Mouse (Mus musculus) gastrocnemius, postnatal 4 days (tissue): Measurements from ENCODE around the gene Aup1. TPM values are rescaled to one million over a fixed set of nuclear protein-coding genes. Genes with fewer than 3 reads are reported as not detected.

ENCODE experiments used
- DNase-seq, 2 experiments: peaks; one replicate each; pipeline ENCODE4 v3.0.0; 2021 to 2022; ENCODE audit warnings: low spot score in 2 of 2, mixed read lengths in 2 of 2
- total RNA-seq, 2 experiments: library from RNA; stranded (reverse); gene quantifications; 2 replicates each; pipeline ENCODE4 v1.2.3; 2021

Aup1 gene
- total RNA-seq, 2 experiments from 2014 or later, result 75.5 to 86.3 TPM

DNA sequence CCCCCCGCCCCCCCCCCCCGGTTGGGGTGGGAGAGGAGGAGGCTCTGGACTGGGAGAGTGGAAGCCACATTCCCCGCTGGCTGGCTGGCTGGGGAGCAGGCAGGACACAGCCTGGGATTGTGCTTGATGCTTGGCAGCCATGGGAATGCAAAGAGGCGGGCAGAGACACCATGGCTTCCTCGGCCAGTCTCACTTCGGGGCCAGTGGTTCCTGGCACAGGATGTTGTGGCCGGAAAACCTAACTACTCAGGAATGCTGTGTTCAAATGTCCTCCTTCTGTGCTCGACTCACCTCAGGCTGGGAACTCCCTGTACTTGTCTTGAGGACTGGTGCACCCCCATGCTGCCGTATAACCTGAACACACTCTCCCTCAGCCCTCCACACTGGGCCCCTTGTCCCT lies 26.6 kb upstream of the Aup1 start:
- DNase-seq, result no peak

DNA sequence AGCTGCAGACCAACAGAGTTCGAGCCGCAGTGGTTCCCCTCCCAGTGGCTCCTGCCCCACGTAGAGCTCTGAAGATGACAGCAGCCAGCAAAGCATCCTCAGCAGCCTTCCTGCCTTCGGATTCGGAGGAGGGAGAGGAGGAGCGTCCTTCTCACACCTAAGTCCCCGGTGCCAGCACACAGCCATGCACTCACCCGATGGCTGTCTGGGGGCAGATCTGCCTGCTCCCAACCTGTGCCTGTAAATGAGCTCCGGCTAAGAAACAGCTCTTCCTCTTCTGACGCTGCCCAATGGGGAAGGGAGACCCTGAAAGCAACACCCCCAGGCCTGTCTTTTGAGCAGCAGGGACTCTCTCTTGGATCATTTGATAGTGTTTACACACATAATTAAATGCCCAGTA lies 24.5 kb upstream of the Aup1 start:
- no peak for DNase-seq

DNA sequence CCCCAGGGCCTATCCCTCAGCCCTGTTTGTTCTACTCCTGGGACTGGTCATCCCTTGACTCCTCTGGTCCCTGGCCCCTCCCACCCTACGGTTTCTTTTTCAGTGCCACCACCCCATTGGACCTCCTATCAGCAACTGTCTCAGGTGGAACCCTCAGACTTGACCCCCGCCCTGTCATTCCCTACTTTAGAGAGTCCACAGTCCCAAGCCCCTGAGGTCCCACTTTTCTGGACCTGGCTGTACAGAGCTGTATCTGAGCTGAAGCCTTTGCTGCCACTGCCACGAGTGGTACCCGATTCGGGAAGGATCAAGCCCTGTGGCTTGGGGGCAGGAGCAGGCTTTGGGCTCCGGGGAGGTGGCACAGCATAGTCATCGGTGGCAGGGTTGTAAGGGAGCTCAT lies 23.2 kb upstream of the Aup1 start:
- no peak for DNase-seq

DNA sequence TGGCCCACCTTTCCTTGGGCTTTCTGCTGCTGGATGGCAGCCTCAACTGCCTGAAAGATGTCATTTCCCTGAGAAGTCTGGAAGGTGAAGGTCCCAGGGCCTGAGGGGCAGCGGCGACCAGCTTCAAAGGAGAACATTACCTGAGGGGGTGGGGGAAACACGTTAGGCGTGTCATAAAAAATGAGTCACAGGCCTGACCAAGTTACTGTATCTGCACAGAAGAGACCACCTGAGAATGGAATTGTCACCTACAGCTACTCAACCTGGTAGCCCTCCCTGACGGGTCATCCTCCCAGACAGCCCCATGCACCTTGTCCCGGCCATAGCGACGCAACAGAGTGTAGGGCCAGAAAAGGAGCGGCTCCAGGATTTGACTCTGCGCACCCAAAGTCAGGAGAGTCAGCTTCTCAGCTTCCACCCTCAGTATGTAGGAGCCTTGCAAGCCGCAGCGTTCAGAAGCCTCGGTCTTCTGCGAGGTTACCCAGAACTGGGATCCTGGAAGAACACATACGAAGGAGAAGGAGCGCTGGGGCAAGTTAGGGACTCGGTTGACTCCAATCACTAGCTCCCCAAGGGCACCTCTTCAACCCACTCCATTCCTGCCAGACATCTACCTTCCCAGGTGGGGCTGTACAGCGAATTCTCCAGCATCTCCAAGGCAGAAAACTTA lies 22.3 kb upstream of the Aup1 start:
- no peak for DNase-seq

DNA sequence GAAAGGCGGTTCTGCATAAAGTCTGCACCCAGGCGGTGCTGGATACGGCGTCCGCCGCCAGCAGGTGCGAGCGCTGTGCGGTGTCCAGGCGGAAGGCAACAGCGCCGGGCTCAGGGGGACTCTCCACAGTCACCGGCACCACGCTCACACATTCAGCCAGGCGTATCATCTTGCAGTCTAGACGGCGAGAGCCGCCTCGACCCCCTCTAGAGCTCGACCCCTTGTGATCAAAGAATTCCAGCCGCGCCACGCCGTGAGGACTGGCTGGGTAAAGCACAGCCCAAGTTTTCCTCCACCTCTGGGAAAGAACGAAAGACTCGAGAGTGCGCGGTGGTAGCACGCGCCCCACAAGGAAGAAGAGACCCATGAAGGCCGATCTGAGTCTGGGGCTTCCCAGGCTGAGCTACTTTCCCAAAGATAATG lies 21.5 kb upstream of the Aup1 start:
- DNase-seq, result peak in 1 of 2 experiments; percentile 51

DNA sequence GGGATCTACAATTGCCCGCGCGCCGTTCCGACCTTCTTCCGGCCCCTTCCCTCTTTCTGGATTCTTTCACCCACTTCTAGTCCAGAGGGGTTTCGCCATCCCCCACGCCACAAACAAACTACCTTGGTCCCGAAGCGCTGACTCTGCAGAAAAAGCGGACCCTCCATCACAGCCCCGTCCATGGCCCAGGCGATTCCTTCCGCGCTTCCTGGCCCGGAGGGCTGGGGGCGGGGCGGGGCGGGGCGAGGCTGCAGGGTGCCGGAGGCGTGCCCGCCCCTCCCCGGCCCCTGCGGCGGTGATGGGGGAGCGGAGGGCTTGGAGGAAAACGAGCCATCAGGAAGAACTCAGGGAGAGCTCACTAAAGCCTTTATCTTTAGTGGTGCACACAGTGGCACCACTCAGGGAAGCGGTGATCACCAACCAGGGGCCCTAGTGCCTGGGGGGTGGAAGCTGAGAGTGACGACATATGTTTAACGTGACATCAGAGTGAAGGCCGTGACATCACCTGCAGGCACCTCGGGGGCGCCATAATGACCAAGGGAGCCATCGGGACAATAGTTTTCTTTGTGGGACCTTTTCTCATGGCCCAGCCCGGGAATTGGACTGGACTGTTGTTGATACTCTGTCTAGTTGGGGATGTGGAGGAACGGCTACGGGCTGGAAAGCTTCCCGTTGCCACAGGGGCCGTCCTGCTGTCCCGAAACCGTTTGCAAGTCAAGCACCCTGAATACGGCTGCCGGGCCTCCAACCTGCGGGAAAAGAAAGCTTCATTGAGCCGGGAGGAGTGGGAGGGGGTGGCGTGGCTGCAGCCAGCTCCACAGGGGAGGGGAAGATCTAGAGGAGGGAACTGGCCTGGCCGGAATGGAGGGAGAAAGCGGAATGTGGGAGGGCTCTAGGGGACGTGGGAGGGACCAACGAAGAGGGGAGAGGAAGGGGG lies 20.8 kb upstream of the Aup1 start, which contains the start of the genes Dok1 and Loxl3:
Dok1 (minus strand) TSS at position 223 of the 937 bp plus-strand sequence.
Loxl3 (plus strand) TSS at position 925 of the 937 bp plus-strand sequence.
- DNase-seq, result peak; percentile 63 to 80

DNA sequence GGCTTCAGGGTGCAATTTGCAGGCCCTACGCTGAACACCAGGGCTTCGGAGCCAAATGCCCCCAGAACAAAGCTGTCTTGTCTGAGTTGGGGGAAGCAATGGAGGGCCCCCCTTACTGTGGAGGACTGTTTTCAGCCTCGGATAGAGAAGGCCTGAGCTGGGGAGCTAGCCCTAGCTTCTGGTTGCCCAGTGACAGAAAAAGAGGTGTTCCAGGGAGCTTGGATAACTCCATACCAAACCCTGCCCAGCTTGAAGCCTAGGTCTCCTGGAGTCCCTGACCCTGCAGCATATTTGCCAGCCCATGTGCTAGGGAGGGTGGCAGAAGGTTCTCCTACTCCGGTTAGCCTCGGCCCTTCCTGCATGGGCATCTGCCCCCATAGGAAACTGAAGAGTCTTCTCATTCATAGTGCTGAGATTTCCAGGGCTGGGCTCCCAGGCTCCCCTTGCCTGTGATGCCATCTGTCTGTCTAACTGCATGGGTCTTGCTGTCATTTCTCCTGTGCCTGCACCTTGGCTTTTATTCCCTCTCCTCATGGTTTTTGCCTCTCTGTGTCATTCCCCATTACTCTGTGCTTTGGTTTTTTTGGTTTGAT lies 19.8 kb upstream of the Aup1 start:
- DNase-seq, result no peak

DNA sequence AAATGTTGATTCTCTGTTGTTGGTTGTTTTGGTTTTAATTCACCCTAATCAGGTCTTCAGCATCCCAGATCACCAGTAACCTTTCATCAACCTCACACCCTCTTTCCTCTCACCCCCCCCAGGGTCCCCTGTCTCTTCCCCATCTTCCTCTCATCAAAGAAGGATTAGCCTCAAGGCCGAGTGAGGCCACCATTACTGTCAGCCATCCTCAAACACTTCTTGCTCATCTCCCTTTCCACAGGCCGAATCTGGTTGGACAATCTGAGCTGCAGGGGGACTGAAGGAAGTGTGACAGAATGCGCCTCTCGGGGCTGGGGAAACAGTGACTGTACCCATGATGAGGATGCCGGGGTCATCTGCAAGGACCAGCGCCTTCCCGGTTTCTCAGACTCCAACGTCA lies 17.1 kb upstream of the Aup1 start:
- DNase-seq, result no peak

DNA sequence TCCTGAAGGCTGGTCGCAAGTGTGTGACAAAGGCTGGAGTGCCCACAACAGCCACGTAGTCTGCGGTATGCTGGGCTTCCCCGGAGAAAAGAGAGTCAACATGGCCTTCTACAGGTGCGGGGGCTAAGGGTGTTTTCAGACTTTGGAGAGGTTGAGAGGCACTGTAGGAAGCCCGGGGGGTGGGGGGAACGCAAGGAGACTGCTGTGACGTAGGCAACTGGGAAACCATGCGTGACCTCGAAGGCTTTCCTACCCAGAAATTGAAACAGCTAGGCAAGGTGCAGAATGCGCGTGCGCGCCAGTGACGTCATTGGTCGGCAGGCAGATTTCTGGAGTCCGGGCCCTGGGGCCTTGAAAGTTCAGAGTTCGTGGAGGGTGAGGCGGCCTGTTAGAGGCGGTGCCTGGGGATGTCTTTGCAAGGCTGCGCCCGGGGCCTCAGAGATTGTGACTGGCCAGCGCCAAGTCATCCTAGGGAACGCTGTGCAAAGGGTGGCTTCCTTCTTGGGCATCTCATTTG lies 15.8 kb upstream of the Aup1 start:
- peak; percentile 72 to 86 for DNase-seq

DNA sequence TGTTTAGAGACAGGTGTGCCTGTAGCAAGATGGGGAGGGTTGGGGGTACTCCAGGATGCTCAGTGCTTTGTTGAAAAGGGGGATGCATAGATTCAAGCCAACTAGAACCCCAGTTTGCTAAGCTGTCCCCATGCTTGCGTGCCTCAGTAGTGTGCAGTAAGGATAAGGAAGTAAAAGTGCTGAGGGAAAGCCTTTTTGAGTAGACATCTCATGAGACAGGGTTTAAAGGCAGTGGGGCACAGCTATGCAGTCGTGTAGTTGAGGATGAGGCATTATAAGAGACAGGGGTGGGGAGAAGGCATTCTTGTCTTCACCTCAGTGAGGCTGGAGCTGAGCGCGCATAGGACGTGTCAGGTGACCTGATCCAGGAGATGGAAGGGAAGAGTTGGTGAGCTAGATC lies 13.7 kb upstream of the Aup1 start:
- no peak for DNase-seq

DNA sequence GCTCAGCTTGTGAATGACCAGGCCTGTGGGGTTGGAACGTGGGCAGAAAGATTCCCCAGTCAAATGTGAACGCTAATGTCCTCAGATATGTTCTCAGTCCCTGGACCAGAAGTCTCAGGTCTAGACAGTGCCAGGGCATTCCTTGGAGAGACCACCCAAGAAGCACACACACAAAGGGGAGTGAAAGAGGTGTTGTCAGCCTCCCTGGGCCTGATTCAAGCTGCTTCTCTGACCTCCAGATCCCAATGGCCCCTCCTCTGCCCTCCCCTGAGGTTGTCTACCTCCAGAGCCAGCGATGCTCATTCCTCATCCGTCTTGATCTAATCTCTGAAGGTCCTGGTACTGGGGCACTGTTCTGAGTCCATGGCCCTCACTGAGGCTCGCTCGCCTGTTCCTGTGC lies 10.8 kb upstream of the Aup1 start:
- DNase-seq, result no peak

DNA sequence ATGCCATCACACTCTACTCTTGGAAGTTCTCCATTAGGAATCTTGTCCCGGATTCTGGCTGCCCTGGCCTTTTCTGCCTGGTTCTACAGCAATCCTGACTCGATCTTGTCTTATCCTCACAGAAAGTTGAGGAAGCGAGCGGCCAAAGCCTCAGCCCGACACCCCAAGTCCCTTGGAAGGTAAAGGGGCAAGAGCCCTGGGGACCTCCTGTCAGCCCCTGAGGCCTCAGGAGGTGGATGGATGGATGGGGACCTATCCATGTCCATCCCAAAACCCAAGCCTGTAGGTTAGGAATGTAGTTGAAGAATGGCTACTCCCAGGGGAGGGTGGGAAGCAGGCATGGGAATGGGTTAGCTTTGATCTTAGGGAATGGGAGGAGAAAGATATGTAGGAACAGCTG lies 10.3 kb upstream of the Aup1 start:
- no peak for DNase-seq

DNA sequence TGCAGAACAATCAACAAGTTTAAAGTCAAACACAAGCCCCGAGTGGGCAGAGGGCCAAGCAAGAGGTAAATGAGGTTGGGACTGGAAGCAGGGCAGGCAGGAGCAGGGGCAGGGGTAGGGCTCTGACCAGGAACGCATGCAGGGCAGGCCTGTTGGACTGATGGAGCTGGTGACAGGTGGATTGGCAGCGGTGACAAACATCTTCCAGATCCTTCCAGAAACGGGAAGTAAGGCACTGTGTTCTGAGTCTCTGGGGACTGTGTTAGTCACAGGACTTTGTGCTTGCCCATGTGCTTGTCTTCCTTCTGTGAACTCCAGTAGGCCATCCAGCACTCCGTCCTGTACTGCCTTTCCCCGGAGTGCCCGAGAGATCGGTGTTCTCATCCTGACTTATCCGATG lies 9.6 kb upstream of the Aup1 start:
- DNase-seq, result no peak

DNA sequence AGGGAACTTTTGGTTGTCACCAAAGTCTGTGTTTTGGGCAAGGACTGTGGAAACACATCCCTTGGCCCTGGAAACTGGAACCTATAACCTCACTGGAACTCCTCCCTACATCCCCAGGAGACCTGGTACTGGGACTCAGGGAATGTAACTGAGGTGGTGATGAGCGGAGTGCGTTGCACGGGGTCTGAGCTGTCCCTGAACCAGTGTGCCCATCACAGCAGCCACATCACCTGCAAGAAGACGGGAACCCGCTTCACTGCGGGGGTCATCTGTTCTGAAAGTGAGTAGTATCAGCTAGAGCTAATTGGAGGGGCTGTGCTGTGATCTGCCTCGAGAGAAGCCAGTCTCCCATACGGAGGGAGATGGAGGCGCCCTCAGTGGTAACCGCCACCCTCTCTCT lies 5.0 kb upstream of the Aup1 start:
- no peak for DNase-seq

DNA sequence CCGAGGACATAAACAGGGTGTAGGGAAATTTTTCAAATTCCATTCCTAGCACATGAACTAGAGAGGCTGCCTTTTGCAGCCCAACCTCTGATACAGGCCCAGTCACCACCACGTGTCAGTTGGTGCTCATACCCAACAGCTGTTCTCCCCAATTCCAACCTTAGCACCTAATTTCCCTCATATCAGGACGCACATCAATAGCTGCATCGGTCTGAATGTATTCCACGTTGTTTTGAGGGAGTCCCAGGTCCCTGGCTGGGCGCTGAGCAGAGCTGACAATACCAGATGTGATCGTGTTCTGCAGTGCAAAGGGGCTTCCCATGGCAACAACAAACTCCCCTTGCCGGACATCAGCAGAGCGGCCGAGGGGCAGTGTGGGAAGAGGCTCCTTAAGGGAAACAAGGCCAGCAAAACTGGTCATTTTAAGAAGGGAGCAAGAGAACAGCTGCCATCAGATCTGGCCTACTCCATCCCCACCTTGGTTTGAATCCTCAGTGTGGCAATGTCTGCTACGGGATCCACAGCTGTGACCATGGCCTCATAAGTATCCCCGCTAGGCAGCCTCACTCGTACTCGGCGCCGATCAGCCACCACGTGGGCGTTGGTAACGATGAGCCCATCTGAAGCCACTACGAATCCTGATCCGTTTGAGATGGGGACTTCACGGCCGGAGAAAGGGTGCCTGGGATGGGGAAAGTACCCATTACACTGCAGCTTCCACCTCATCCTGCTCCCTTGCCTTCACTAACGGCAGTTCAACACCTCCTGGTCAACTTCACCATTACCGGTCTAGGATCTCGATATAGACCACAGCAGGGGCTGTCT lies 973 bp upstream of the Aup1 start:
- no peak for DNase-seq

DNA sequence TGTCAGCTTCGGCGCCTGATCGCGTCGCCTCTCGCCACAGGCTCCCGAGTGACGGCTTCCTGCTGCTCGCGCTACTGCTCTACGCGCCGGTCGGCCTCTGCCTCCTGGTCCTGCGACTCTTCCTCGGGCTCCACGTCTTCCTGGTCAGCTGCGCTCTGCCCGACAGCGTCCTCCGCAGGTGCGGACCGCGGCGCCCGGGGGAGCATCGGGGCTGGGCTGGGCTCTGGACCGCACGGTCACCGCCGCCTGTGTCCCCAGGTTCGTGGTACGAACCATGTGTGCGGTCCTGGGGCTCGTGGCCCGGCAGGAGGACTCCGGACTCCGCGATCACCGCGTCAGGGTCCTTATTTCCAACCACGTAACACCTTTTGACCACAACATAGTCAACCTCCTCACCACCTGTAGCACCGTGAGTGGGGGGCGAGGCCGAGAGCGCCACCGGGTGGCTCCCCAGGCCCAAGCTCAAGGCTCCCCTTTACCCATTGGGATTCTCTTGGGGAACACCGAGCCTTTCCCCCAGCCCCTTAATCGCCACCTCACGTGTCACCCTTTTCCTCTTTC lies 630 bp downstream of the Aup1 start, which contains the start of gene Htra2:
Htra2 (minus strand) TSS at position 403 of the 561 bp plus-strand sequence.
- no peak for DNase-seq

DNA sequence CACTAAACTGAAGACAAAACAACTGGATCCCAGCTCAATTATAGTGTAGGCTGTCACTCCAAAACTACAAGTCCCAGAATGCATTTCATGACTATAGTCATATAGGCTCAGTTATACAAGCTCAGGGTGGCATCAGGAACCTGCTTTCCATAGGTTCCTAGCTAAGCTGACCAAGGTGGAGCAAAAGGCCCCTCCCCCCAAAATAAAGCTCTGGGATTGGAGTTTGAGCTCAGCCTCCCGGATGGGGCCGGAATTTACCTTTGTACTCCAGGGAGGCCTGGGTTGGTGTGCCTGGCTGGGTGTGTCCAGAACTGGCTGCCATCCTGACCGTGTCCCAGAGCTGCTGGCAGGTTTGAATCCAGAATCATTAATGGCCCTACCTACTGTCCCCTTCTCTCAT lies 3.5 kb downstream of the Aup1 start, which contains the start of gene Dqx1:
Dqx1 (plus strand) TSS at position 55 of the 400 bp plus-strand sequence.
- DNase-seq, result no peak

DNA sequence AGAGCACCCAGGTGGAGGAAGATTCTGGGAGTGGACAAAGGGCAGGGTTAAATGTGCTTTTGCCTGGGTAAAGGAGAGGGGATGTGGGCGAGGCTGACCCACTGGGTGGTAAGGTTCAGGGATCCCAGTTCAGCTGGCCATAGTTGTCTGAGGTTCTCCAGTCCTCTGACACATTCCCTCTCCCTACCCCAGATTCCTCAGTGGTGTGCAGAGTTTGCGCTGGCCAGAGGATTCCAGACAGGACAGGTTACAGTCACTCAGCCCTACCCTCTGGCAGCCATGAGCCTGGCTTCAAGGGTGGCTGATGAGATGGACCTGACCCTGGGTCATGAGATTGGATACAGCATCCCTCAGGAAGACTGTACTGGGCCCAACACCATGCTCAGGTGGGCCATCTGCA lies 4.4 kb downstream of the Aup1 start:
- no peak for DNase-seq

DNA sequence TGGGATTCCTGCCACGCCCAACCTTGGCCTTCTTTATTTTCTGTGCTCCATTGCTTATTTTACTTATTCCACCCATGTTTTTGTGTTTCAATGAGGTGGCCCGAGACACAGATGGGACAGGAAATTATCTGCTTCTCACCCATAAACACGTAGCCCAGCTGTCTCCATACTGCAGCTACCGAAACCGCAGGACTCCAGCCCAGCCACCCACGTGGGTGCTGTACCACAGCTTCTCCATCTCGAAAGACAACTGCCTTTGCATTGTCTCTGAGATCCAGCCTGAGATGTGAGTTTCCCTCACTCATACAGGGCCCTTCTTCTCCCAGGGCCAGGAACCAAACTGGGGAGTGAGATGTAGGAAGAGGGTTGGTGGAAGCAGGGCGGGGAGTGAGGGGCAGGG lies 11.7 kb downstream of the Aup1 start:
- no peak for DNase-seq

DNA sequence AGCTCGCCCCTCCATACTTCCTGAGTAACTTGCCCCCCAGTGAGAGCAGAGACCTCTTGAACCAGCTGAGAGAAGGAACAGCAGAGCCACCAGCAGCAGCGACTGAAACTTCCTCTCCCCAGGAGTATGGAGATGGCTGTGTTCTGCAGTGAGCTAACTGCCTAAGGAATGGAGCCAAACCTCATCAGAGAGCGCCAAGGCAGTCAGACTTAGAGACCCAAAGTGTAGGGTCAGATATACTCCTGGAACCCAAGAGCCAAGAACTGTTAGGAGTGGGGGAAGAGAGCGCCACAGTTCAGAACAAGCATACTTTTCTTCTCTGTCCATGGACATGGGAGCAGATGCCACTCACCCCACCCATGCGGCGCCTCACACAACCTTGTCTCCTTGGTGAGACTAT lies 12.1 kb downstream of the Aup1 start:
- no peak for DNase-seq
